Mouse (Mus musculus) embryonic stem cell, embryonic (primary cell): Measurements from ENCODE around the gene Dph2.

Experiments
- CTCF ChIA-PET, 4 experiments: fragments of 300-600 bp in 2 of 4; fragments of 350-600 bp in 2 of 4; sonication (Branson Sonifier 250); formaldehyde crosslinking; loops; one replicate each; lab custom pipeline; 2022; ENCODE audit warnings: inconsistent platforms in 2 of 4; lab: Charles Lee
- POLR2A ChIA-PET, 4 experiments: fragments of 300-600 bp in 2 of 4; fragments of 350-600 bp in 2 of 4; sonication (Branson Sonifier 250); formaldehyde crosslinking; loops; one replicate each; lab custom pipeline; 2022; ENCODE audit warnings: antibody characterized with exemption in 4 of 4, inconsistent platforms in 1 of 4; lab: Charles Lee

Dph2 gene

GRCm38 (mm10) chr4:117891738-117892161, at the start of gene Dph2:
Gene Dph2 (minus strand): TSS chr4:117892032.
- POLR2A ChIA-PET, result interaction anchor here (0.5 to 3.8 kb wide), 38 partner anchors 8 to 669 kb away, joined by 3 to 28 read pairs (median 4); partner anchors contain the start of genes B4galt2 (in 3 of the 4), Ipo13 (in 2 of the 4), Kdm4a (in 1 of the 4) and Slc6a9 (in 1 of the 4)

DNA sequence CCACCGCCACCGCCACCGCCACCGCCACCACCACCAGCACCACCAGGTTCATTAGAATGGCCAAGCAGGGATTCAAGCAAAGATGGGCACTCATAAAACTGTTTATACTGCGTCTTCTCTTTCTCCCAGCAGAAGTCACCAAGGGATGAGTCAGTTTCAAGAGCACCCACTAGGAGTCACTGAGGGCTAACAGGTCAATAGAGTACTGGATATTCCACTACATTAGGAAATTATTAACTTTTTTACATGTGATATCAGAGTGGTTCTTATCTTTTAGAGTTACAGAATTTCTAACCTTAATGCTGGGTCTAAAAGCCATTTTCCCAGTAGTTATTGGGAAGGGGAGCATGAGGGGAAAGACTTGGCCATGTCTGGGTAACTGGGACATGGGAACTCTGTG, 45.1 kb upstream of the Dph2 start:
- CTCF ChIA-PET, result interaction anchor here in 3 of 4 experiments (0.6 to 1.1 kb wide), 6 partner anchors 8 to 353 kb away, joined by 3 to 4 read pairs (median 4); no protein-coding TSS in a partner anchor

More at GRCm38 (mm10) chr4:117891738-117892161, at the start of gene Dph2:
- CTCF ChIA-PET, result interaction anchor here (0.9 to 1.9 kb wide), 9 partner anchors 22 to 192 kb away, joined by 3 to 7 read pairs (median 4); no protein-coding TSS in a partner anchor

GRCm38 (mm10) chr4:117934081-117934480, 42.2 kb upstream of the Dph2 start:
- CTCF ChIA-PET, result no interaction called here
- POLR2A ChIA-PET, result interaction anchor here in 1 of 4 experiments (1.1 to 2.8 kb wide), 4 partner anchors 8 to 75 kb away, joined by 3 to 14 read pairs (median 4); no protein-coding TSS in a partner anchor

More for the DNA sequence above, 45.1 kb upstream of the Dph2 start:
- POLR2A ChIA-PET, result interaction anchor here in 3 of 4 experiments (0.5 to 3.5 kb wide), 8 partner anchors 9 to 443 kb away, joined by 3 to 25 read pairs (median 4); partner anchors contain the start of gene Artn (in 1 of the 3)

- ChIA-PET POLR2A (interaction anchor here in 2 of 4 experiments (0.6 to 2.8 kb wide), 12 partner anchors 8 to 267 kb away, joined by 3 to 14 read pairs (median 4); partner anchors contain the start of gene Atp6v0b (in 1 of the 2)), CTCF (interaction anchor here in 1 of 4 experiments (1.2 kb wide), 1 partner anchor 18 kb away, joined by 3 read pairs; the partner anchor contains the start of gene Ipo13)
These were observed 41.4 kb upstream of the Dph2 start for GRCm38 (mm10) chr4:117933248-117933647.

DNA sequence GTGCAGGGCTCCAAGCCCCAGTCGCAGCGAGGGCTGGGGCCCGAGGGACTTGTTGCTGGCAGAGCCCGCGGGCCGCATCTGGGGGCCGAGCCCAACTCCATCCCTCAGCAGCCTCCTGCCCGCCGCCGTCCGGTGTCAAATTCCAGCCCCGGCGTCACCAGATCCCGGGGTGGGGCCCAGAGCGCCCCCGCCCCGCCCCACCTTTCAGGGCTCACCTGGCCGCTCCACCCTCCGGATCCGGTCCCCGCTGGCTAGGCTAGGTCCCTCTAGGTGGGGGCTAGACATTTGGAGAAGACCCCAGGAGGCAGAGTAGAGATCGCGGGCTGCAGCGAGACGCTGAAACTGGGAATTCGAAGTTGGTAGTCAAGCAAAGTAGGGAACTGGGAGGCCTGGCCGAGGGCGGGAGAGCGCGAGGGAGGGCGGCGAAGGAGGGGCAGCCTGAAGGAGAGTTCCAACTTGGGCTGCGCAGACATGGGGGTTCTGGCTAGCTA, 37.6 kb upstream of the Dph2 start, which contains the start of gene Artn:
Artn (minus strand) TSS at position 373 of the 491 bp plus-strand sequence.
- POLR2A ChIA-PET, result interaction anchor here in 2 of 4 experiments (0.6 to 6.8 kb wide), 22 partner anchors 9 to 174 kb away, joined by 3 to 60 read pairs (median 6); partner anchors contain the start of genes Ipo13 (in 2 of the 2) and Atp6v0b (in 1 of the 2)
- CTCF ChIA-PET, result interaction anchor here (0.6 to 5.7 kb wide), 36 partner anchors 8 to 392 kb away, joined by 3 to 47 read pairs (median 5); partner anchors contain the start of gene Ipo13 (in 3 of the 4)

- ChIA-PET CTCF (interaction anchor here (0.5 to 5.7 kb wide), 66 partner anchors 7 to 1754 kb away, joined by 3 to 47 read pairs (median 5); partner anchors contain the start of genes Dph2 (in 3 of the 4), Ipo13 (in 3 of the 4), Atp6v0b (in 1 of the 4) and Cdc20 (in 1 of the 4)), POLR2A (interaction anchor here (0.6 to 6.8 kb wide), 38 partner anchors 10 to 772 kb away, joined by 3 to 60 read pairs (median 4); partner anchors contain the start of genes Ipo13 (in 2 of the 4), Atp6v0b (in 1 of the 4) and Rps8 (in 1 of the 4))
These were observed 36.9 kb upstream of the Dph2 start for GRCm38 (mm10) chr4:117928699-117929241.

DNA sequence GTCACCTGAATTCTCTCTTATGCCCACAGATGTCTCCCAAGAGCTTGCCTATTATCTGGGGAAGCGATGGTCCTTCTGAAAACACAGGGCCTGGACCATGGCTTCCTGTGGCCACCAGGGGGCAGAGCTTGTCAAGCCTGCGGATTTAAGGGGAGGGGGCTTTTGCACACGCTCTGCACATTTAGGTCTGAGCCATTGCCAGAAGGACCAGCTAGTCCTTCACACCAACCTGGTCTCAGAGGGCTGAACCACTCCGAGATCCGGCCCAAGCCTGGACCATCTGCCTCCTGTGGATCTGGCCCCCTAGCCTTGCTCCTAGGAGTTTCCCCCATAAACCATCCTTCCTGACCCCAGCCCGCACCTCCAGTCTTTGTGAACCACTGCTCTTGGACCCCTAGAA, 36.4 kb upstream of the Dph2 start:
- CTCF ChIA-PET, result interaction anchor here (0.5 to 5.7 kb wide), 78 partner anchors 8 to 1753 kb away, joined by 3 to 47 read pairs (median 4); partner anchors contain the start of genes Dph2 (in 3 of the 4), Ipo13 (in 3 of the 4), Atp6v0b (in 1 of the 4) and Cdc20 (in 1 of the 4)
- POLR2A ChIA-PET, result interaction anchor here (0.6 to 6.8 kb wide), 41 partner anchors 10 to 772 kb away, joined by 3 to 60 read pairs (median 4); partner anchors contain the start of genes Ipo13 (in 2 of the 4), Atp6v0b (in 1 of the 4) and Rps8 (in 1 of the 4)

DNA sequence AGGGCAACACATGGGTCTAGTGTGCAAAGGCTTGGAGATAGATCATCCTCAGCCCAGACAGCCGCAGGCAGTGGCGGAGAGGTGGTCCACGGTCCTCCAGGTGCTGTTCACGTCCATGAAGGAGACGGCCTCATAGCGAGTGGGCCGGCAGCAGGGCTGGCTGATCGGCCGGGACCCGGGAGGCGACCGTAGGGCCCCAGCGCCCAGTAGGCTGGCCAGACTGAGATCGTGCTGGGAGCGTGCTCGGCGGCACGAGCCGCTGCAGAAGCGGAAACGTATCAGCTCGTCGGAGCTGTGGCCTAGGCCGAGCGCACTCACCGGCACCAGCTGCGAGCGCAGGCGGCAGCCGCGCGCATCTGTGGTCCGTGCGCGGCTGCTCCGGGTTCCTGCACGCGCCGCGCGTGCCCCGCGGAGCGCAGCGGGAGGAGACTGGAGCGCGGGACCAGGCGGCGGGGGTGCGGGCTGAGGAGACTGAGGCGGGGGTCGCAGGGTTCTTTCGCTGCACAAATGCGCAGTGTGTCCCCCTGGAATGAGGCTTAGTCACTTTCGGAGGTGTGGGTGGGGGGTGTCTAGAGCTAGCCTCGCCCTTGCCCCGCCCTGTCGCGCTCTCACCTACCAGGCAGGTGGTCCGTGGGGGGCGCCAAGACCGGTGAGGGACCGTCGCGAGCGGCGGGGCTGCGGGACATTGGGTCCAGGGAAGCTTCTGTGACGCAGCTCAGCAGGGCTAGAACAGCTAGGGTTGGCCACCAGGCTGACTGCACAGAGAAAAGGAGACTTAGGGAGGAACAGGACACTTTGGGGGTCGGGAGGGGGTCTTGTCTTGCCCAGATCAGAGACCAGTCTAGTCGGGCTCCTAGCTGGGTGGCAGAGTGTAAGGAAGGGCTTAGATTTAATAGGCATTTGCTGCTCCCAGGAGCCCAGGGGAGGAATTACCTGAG, 35.0 kb upstream of the Dph2 start:
- CTCF ChIA-PET, result interaction anchor here (0.6 to 5.7 kb wide), 30 partner anchors 9 to 640 kb away, joined by 3 to 47 read pairs (median 5); partner anchors contain the start of gene Ipo13 (in 2 of the 4)

DNA sequence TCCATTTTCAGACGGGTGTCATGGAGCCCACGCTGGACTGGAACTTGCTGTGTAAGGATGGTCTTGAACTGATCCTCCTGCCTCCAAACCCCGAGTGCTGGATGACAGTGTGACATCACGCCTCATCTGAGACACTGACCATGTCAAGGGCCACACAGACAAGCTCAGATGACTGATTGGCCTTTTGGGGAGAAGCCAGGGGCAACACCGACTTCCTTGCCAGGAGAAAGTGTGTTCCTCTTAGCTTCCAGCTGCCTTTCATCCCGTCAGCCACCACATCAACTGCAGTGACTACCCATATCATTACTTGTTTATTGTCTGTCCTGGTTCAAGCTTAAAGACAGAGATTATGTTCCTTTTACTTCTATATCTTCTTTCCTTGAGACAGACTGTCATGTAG, 33.1 kb upstream of the Dph2 start:
- ChIA-PET CTCF (interaction anchor here in 2 of 4 experiments (1.5 to 5.7 kb wide), 3 partner anchors 11 to 159 kb away, joined by 3 to 47 read pairs (median 5); partner anchors contain the start of gene Ipo13 (in 1 of the 2)), POLR2A (interaction anchor here in 2 of 4 experiments (0.5 to 6.8 kb wide), 5 partner anchors 8 to 1184 kb away, joined by 4 to 60 read pairs (median 5); partner anchors contain the start of genes Ipo13 (in 1 of the 2) and Slc2a1 (in 1 of the 2))

More for the DNA sequence above, 35.0 kb upstream of the Dph2 start:
- POLR2A ChIA-PET, result interaction anchor here (0.7 to 6.8 kb wide), 37 partner anchors 7 to 737 kb away, joined by 3 to 60 read pairs (median 4); partner anchors contain the start of genes Dph2 (in 2 of the 4), Ipo13 (in 2 of the 4), Kdm4a (in 2 of the 4) and Atp6v0b (in 1 of the 4)

DNA sequence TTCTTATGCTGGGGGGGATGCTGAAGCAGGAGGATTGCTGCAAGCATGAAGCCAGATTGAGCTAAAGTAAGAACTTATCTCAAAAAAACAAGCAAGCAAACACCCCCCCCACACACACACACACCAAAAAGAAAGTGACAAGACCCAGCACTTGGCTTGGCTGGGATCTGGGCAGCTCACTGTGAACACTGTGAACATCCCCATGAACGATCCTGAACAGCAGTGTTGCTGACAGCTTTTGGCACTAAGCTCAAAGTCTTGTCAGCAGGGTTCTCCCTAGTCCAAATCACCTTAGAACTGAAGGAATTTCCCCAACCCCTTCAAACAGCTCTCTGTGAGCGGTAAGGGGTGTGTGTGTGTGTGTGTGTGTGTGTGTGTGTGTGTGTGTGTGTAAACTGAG, 31.6 kb upstream of the Dph2 start:
- CTCF ChIA-PET, result interaction anchor here in 3 of 4 experiments (0.6 to 1.2 kb wide), 6 partner anchors 53 to 1664 kb away, joined by 3 to 7 read pairs (median 4); no protein-coding TSS in a partner anchor

DNA sequence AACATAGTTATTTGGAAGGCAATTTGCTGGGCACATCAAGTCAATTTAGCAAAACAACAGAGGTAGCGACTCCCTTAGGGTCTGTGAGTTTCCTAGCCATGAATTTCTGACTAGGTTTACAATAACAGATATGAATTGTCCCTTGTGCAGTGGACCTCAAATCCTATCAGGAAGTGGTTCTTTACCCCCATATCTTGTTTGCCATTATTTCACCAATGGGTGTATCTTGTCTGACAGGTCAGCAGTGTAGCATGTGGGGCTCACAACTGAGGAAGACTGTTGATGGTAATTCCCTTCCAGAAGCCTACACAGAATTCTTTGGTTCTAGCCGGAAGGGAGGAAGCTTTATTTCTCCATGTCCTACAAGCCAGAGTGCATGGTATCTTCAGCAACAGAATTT, 29.5 kb upstream of the Dph2 start:
- POLR2A ChIA-PET, result interaction anchor here in 2 of 4 experiments (1.0 to 1.4 kb wide), 2 partner anchors 8 to 9 kb away, joined by 4 to 5 read pairs; no protein-coding TSS in a partner anchor
- CTCF ChIA-PET, result no interaction called here

More for the DNA sequence above, 31.6 kb upstream of the Dph2 start:
- POLR2A ChIA-PET, result interaction anchor here (0.5 to 6.8 kb wide), 13 partner anchors 7 to 374 kb away, joined by 3 to 60 read pairs (median 3); partner anchors contain the start of genes Ipo13 (in 3 of the 4) and Dph2 (in 1 of the 4)

- POLR2A ChIA-PET, result interaction anchor here in 2 of 4 experiments (1.1 to 4.6 kb wide), 4 partner anchors 8 to 46 kb away, joined by 4 to 60 read pairs (median 4); partner anchors contain the start of gene Artn (in 1 of the 2)
- CTCF ChIA-PET, result interaction anchor here in 2 of 4 experiments (4.0 to 8.9 kb wide), 2 partner anchors 9 kb away, joined by 25 to 47 read pairs; partner anchors contain the start of gene Artn (in 2 of the 2)
These were observed 26.9 kb upstream of the Dph2 start for GRCm38 (mm10) chr4:117918762-117919161.

GRCm38 (mm10) chr4:117918261-117918660, 26.4 kb upstream of the Dph2 start:
- CTCF ChIA-PET, result interaction anchor here in 2 of 4 experiments (4.0 to 8.9 kb wide), 2 partner anchors 9 to 10 kb away, joined by 25 to 47 read pairs; partner anchors contain the start of gene Artn (in 2 of the 2)
- POLR2A ChIA-PET, result interaction anchor here in 2 of 4 experiments (1.8 to 4.6 kb wide), 4 partner anchors 8 to 46 kb away, joined by 4 to 60 read pairs (median 6); partner anchors contain the start of gene Artn (in 1 of the 2)

GRCm38 (mm10) chr4:117917847-117918246, 26.0 kb upstream of the Dph2 start:
- ChIA-PET CTCF (interaction anchor here in 2 of 4 experiments (0.6 to 8.9 kb wide), 4 partner anchors 10 to 245 kb away, joined by 3 to 47 read pairs (median 14); partner anchors contain the start of gene Artn (in 2 of the 2)), POLR2A (interaction anchor here in 3 of 4 experiments (0.9 to 4.6 kb wide), 7 partner anchors 9 to 47 kb away, joined by 3 to 60 read pairs (median 5); partner anchors contain the start of genes Artn (in 1 of the 3) and Dph2 (in 1 of the 3))

GRCm38 (mm10) chr4:117917402-117917801, 25.6 kb upstream of the Dph2 start:
- ChIA-PET CTCF (interaction anchor here in 2 of 4 experiments (0.6 to 8.9 kb wide), 4 partner anchors 10 to 245 kb away, joined by 3 to 47 read pairs (median 14); partner anchors contain the start of gene Artn (in 2 of the 2)), POLR2A (interaction anchor here in 3 of 4 experiments (0.9 to 4.6 kb wide), 9 partner anchors 9 to 47 kb away, joined by 3 to 60 read pairs (median 5); partner anchors contain the start of genes Artn (in 1 of the 3) and Dph2 (in 1 of the 3))
